24 mouse cellular contexts compared by ENCODE assay signal in the genomic region with DNA sequence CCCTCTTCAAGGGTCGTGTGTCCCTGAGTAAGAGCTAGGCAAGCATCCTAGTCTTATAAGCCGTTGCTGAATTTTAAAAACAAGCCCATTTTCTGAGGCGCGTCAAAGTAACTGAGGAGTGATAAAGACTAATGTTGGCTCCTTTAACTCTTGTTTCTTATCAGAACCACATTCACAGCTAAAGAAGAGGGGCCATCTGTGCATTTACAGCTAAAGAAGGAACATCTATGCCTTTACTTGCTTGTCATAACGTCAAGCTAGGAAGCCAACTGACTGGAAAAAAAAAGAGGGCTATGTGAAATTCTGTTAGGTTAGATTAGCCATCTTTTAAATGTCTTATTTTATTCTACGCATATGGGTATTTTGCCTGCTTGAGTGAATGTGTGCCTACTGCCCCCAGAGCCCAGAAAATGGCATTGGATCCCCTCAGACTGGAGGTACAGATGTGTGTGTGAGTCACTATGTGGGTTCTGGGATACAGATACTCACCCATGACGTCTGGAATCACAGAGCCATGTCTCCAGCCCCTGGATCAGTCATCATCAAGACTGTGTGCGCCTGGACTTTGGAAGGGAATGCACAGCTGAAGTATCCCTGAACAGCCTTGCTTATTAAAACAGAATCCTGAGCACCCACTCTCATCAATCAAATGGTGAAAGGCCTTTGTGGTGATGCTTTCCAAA. TPM values are rescaled to one million over a fixed set of nuclear protein-coding genes. Genes with fewer than 3 reads are reported as not detected.
DNase-seq lines count a peak whose midpoint lies in the region; ATAC-seq and TF ChIP-seq lines count a peak whose summit lies in the region.
"Had no signal": no experiment of that assay in that cellular context is flagged by ENCODE, and none has a peak within 500 bp of the region (broad histone marks: within the 10 kb centered on the region; RNA-seq: fewer than 3 reads in every experiment).

No protein-coding gene starts in this region.

- no peaks in the 10 kb centered on the region for H3K36me3 ChIP-seq in forebrain, embryonic 15.5 days
- H3K36me3 ChIP-seq in forebrain, embryonic 13.5 days (ENCODE audit: poor library complexity, severe bottlenecking), result no peaks in the 10 kb centered on the region
- H3K36me3 ChIP-seq in lung, embryonic 16.5 days (ENCODE audit: control insufficient read depth, insufficient read depth, low read length), result no peaks in the 10 kb centered on the region
- no peaks in the 10 kb centered on the region for H3K36me3 ChIP-seq in myocyte (ENCODE audit: control insufficient read depth, insufficient read depth)
- H3K36me3 ChIP-seq: forebrain, embryonic 12.5 days; heart, embryonic 12.5 days; kidney, embryonic 15.5 days; limb, embryonic 15.5 days; midbrain, embryonic 15.5 days; neural tube, embryonic 13.5 days had no signal

- no peak overlapping the region for H3K4me3 ChIP-seq in forebrain, embryonic 15.5 days
- H3K4me3 ChIP-seq in forebrain, embryonic 13.5 days, result no peak overlapping the region
- no peak overlapping the region for H3K4me3 ChIP-seq in lung, embryonic 16.5 days (ENCODE audit: low read length)
- no peak overlapping the region for H3K4me3 ChIP-seq in myocyte
- H3K4me3 ChIP-seq: forebrain, embryonic 12.5 days; heart, embryonic 12.5 days; kidney, embryonic 15.5 days; limb, embryonic 15.5 days; megakaryocyte, embryonic 14.5 days; midbrain, embryonic 15.5 days; neural tube, embryonic 13.5 days had no signal

- no peak overlapping the region for H3K9ac ChIP-seq in forebrain, embryonic 15.5 days (replicated peaks)
- H3K9ac ChIP-seq in forebrain, embryonic 13.5 days, result no peak overlapping the region
- no peak overlapping the region for H3K9ac ChIP-seq in lung, embryonic 16.5 days (ENCODE audit: low read length)
- H3K9ac ChIP-seq: forebrain, embryonic 12.5 days; heart, embryonic 12.5 days; kidney, embryonic 15.5 days; limb, embryonic 15.5 days; liver, embryonic 14.5 days; midbrain, embryonic 15.5 days; neural tube, embryonic 13.5 days had no signal

- no peak for ATAC-seq in forebrain, embryonic 15.5 days (replicated peaks)
- no peak for ATAC-seq in forebrain, embryonic 13.5 days
- ATAC-seq in lung, embryonic 16.5 days (ENCODE audit: low read depth), result no peak
- ATAC-seq in CD4-positive, CD25-positive, alpha-beta regulatory T cell, adult 4 months, result no peak
- ATAC-seq: midbrain, embryonic 15.5 days had no signal

- TF ChIP-seq POLR2A in myocyte (IDR thresholded peaks at IDR 0.05; ENCODE audit: insufficient read length, low read depth), result no peak

- H3K4me2 ChIP-seq in forebrain, embryonic 15.5 days (replicated peaks), result no peak overlapping the region
- H3K4me2 ChIP-seq in forebrain, embryonic 13.5 days, result no peak overlapping the region
- H3K4me2 ChIP-seq in lung, embryonic 16.5 days (ENCODE audit: low read depth, low read length), result no peak overlapping the region
- H3K4me2 ChIP-seq in myocyte (ENCODE audit: low read depth), result no peak overlapping the region
- H3K4me2 ChIP-seq: forebrain, embryonic 12.5 days; heart, embryonic 12.5 days; kidney, embryonic 15.5 days; limb, embryonic 15.5 days; midbrain, embryonic 15.5 days; neural tube, embryonic 13.5 days had no signal

- DNase-seq in lung, postnatal 14 days, result no peak
- no peak for DNase-seq in B cell, adult 2 months
- DNase-seq in frontal cortex, postnatal 25 days (ENCODE audit: low spot score in 2 of 2), result no peak
- DNase-seq: adrenal gland, postnatal 14 days; cerebellum, adult 9-11 months; gastrocnemius, postnatal 14 days; heart, adult 18-20 months; heart, postnatal 10 days; kidney, postnatal 36 days; left cerebral cortex, postnatal 4 days had no signal

- 82% methylated on average over 8 of the region's 8 CpGs for WGBS in forebrain, embryonic 15.5 days
- 90% methylated on average over 8 of the region's 8 CpGs for WGBS in forebrain, embryonic 13.5 days
- 82% methylated on average over 8 of the region's 8 CpGs for WGBS in lung, embryonic 16.5 days

- H3K79me2 ChIP-seq in myocyte (ENCODE audit: control insufficient read depth, insufficient read depth), result no peaks in the 10 kb centered on the region

- H3K9me3 ChIP-seq in forebrain, embryonic 15.5 days, result no peaks in the 10 kb centered on the region
- H3K9me3 ChIP-seq in forebrain, embryonic 13.5 days (replicated peaks), result no peaks in the 10 kb centered on the region
- H3K9me3 ChIP-seq in lung, embryonic 16.5 days (ENCODE audit: control insufficient read depth, low read length), result no peaks in the 10 kb centered on the region
- H3K9me3 ChIP-seq: forebrain, embryonic 12.5 days; heart, embryonic 12.5 days; kidney, embryonic 15.5 days; limb, embryonic 15.5 days; megakaryocyte, embryonic 14.5 days; midbrain, embryonic 15.5 days; neural tube, embryonic 13.5 days had no signal

- no peaks in the 10 kb centered on the region for H3K27me3 ChIP-seq in forebrain, embryonic 15.5 days
- no peaks in the 10 kb centered on the region for H3K27me3 ChIP-seq in forebrain, embryonic 13.5 days
- H3K27me3 ChIP-seq in lung, embryonic 16.5 days (ENCODE audit: control insufficient read depth, insufficient read depth, low read depth, low read length), result no peaks in the 10 kb centered on the region
- H3K27me3 ChIP-seq in myocyte (ENCODE audit: control insufficient read depth, insufficient read depth, insufficient read length), result no peaks in the 10 kb centered on the region
- H3K27me3 ChIP-seq: CH12.LX; forebrain, embryonic 12.5 days; heart, embryonic 12.5 days; kidney, embryonic 15.5 days; limb, embryonic 15.5 days; midbrain, embryonic 15.5 days; neural tube, embryonic 13.5 days had no signal

- H3K27ac ChIP-seq in forebrain, embryonic 15.5 days (replicated peaks), result peak overlapping the region; percentile 50; the same call in 1 of the 2 replicates
- no peak overlapping the region for H3K27ac ChIP-seq in forebrain, embryonic 13.5 days
- peak overlapping the region; percentile 4; the same call in 1 of the 2 replicates for H3K27ac ChIP-seq in lung, embryonic 16.5 days (ENCODE audit: low read length)
- H3K27ac ChIP-seq: forebrain, embryonic 12.5 days; kidney, embryonic 15.5 days; limb, embryonic 15.5 days; liver, embryonic 14.5 days; midbrain, embryonic 15.5 days; neural tube, embryonic 13.5 days had no signal

- H3K4me1 ChIP-seq in forebrain, embryonic 15.5 days, result no peaks in the 10 kb centered on the region
- no peaks in the 10 kb centered on the region for H3K4me1 ChIP-seq in forebrain, embryonic 13.5 days
- peaks cover 3% of the 10 kb centered on the region for H3K4me1 ChIP-seq in lung, embryonic 16.5 days (replicated peaks; ENCODE audit: control insufficient read depth, insufficient read depth, low read length)
- H3K4me1 ChIP-seq: forebrain, embryonic 12.5 days; heart, embryonic 12.5 days; kidney, embryonic 15.5 days; limb, embryonic 15.5 days; midbrain, embryonic 15.5 days; neural tube, embryonic 13.5 days had no signal

- no peak overlapping the region for H3ac ChIP-seq in myocyte (ENCODE audit: control insufficient read depth, insufficient read length)

TF ChIP-seq in myocyte, 11 proteins besides CTCF, POLR2A, EP300 and RAD21:
- no peak for TF ChIP-seq SRF (IDR thresholded peaks at IDR 0.05; ENCODE audit: control insufficient read depth, insufficient read length, low read depth)
- TF ChIP-seq POLR2AphosphoS2 (IDR thresholded peaks at IDR 0.05; ENCODE audit: insufficient read length, low read depth), result no peak
- TF ChIP-seq TCF3 (IDR thresholded peaks at IDR 0.05; ENCODE audit: insufficient read length, low read depth), result peak; percentile 22
- TF ChIP-seq TCF12 (IDR thresholded peaks at IDR 0.05; ENCODE audit: insufficient read depth, poor library complexity, severe bottlenecking), result no peak
- no peak for TF ChIP-seq REST (IDR thresholded peaks at IDR 0.05; ENCODE audit: insufficient read depth, insufficient read length)
- no peak for TF ChIP-seq E2F4 (IDR thresholded peaks at IDR 0.05; ENCODE audit: insufficient read depth)
- TF ChIP-seq MYOD1 (IDR thresholded peaks at IDR 0.05; ENCODE audit: control insufficient read depth in 1 of 3, insufficient read length in 2 of 3, low read depth in 2 of 3), result peak in 2 of 3 experiments; percentile 53 to 73
- no peak for TF ChIP-seq CEBPB (IDR thresholded peaks at IDR 0.05; ENCODE audit: insufficient read depth, poor library complexity, severe bottlenecking)
- TF ChIP-seq MAX (IDR thresholded peaks at IDR 0.05; ENCODE audit: low read depth), result no peak
- TF ChIP-seq MYOG (IDR thresholded peaks at IDR 0.05; ENCODE audit: control insufficient read depth in 1 of 3, insufficient read depth in 1 of 3, insufficient read length in 2 of 3, low read depth in 2 of 3), result peak in 1 of 3 experiments; percentile 30
- TF ChIP-seq USF1 (IDR thresholded peaks at IDR 0.05; ENCODE audit: low read depth), result no peak

RNA-seq across cellular contexts. Expression of gene Socs2, which starts 40.5 kb away (rescaled TPM):
- 144 and 153 TPM in 2 replicates for polyA plus RNA-seq in forebrain, embryonic 15.5 days (2015; fragmentation: Nextera tagmentation; extraction: Ambion mirVana)
- 91.6 and 97.8 TPM in 2 replicates for polyA plus RNA-seq in forebrain, embryonic 13.5 days (2015; fragmentation: Nextera tagmentation; extraction: Ambion mirVana)
- 90.3 and 93.1 TPM in 2 replicates for polyA plus RNA-seq in lung, embryonic 16.5 days (2015; fragmentation: Nextera tagmentation; extraction: Ambion mirVana)
- 27.5 TPM for polyA plus RNA-seq in myocyte (2012; fragmentation: generic; extraction: Trizol)
- 10 to 100 TPM; 37.5 to 40.4 TPM for polyA plus RNA-seq in CD4-positive, CD25-positive, alpha-beta regulatory T cell, adult 4 months (2017; shearing (Covaris generic))

RNA-seq across cellular contexts. Expression of gene Mrpl42, which starts 44.2 kb away (rescaled TPM):
- 232 and 246 TPM in 2 replicates for polyA plus RNA-seq in forebrain, embryonic 15.5 days (2015; fragmentation: Nextera tagmentation; extraction: Ambion mirVana)
- 303 and 331 TPM in 2 replicates for polyA plus RNA-seq in forebrain, embryonic 13.5 days (2015; fragmentation: Nextera tagmentation; extraction: Ambion mirVana)
- 298 and 313 TPM in 2 replicates for polyA plus RNA-seq in lung, embryonic 16.5 days (2015; fragmentation: Nextera tagmentation; extraction: Ambion mirVana)
- 177 TPM for polyA plus RNA-seq in myocyte (2012; fragmentation: generic; extraction: Trizol)
- polyA plus RNA-seq in CD4-positive, CD25-positive, alpha-beta regulatory T cell, adult 4 months (2017; shearing (Covaris generic)), result 100 to 1,000 TPM; 167 TPM

RNA-seq across cellular contexts. Expression of gene Ube2n, which starts 57.4 kb away (rescaled TPM):
- polyA plus RNA-seq in forebrain, embryonic 15.5 days (2015; fragmentation: Nextera tagmentation; extraction: Ambion mirVana), result 394 and 412 TPM in 2 replicates
- polyA plus RNA-seq in forebrain, embryonic 13.5 days (2015; fragmentation: Nextera tagmentation; extraction: Ambion mirVana), result 482 and 484 TPM in 2 replicates
- 355 and 360 TPM in 2 replicates for polyA plus RNA-seq in lung, embryonic 16.5 days (2015; fragmentation: Nextera tagmentation; extraction: Ambion mirVana)
- 157 TPM for polyA plus RNA-seq in myocyte (2012; fragmentation: generic; extraction: Trizol)
- 100 to 1,000 TPM; 307 to 309 TPM for polyA plus RNA-seq in CD4-positive, CD25-positive, alpha-beta regulatory T cell, adult 4 months (2017; shearing (Covaris generic))
